ENCODE assay signal across 16 mouse cellular contexts in genomic region chr17:17587333-17588047, GRCm38 (mm10). TPM values are rescaled to one million over a fixed set of nuclear protein-coding genes. Genes with fewer than 3 reads are reported as not detected.
A peak's percentile ranks its signal among the peaks of the same experiment; 100 is the strongest.
DNase-seq lines count a peak whose midpoint lies in the region; TF ChIP-seq lines count a peak whose summit lies in the region.
"Had no signal": no experiment of that assay in that cellular context is flagged by ENCODE, and none has a peak within 500 bp of the region (broad histone marks: within the 10 kb centered on the region; RNA-seq: fewer than 3 reads in every experiment).

No protein-coding gene starts in this region.

- peaks cover 6% of the 10 kb centered on the region for H3K4me1 ChIP-seq in lung, adult 2 months (ENCODE audit: control insufficient read depth, insufficient read depth, low read length)
- H3K4me1 ChIP-seq: embryonic facial prominence, embryonic 15.5 days; midbrain, embryonic 10.5 days; neural tube, embryonic 12.5 days had no signal

- H3K27ac ChIP-seq in gastrocnemius, adult 2 months: peak overlapping the region; percentile 35; the same call in 1 of the 2 replicates
- peak overlapping the region; percentile 70 for H3K27ac ChIP-seq in macrophage
- H3K27ac ChIP-seq: embryonic facial prominence, embryonic 15.5 days; midbrain, embryonic 10.5 days; neural tube, embryonic 12.5 days; stomach, postnatal 0 days had no signal

- DNase-seq in gastrocnemius, adult 2 months: no peak
- no peak for DNase-seq in gastrocnemius, postnatal 36 days
- peak; percentile 34 for DNase-seq in lung, postnatal 25 days (ENCODE audit: low spot score)
- no peak for DNase-seq in lung, adult 2 months
- no peak for DNase-seq in cerebellum, adult 18-20 months
- DNase-seq in cerebellum, adult 11-12 months: no peak
- no peak for DNase-seq in right cerebral cortex, postnatal 25 days
- DNase-seq: adrenal gland, postnatal 10 days; cerebellum, adult 9-11 months; heart, adult 18-20 months; kidney, postnatal 36 days had no signal

- 57% methylated on average over 7 of the region's 7 CpGs for WGBS in lung, adult 2 months
- WGBS in macrophage (ENCODE audit: missing documents): 0% methylated on average over 7 of the region's 7 CpGs

- no peak overlapping the region for H3K4me3 ChIP-seq in gastrocnemius, adult 2 months
- no peak overlapping the region for H3K4me3 ChIP-seq in lung, adult 2 months (replicated peaks; ENCODE audit: extremely low read depth, low read depth, low read length)
- H3K4me3 ChIP-seq in macrophage (ENCODE audit: inconsistent target): no peak overlapping the region
- H3K4me3 ChIP-seq: embryonic facial prominence, embryonic 15.5 days; midbrain, embryonic 10.5 days; neural tube, embryonic 12.5 days had no signal

- peaks cover 84% of the 10 kb centered on the region for H3K79me2 ChIP-seq in macrophage (ENCODE audit: inconsistent target)

- no peaks in the 10 kb centered on the region for H3K36me3 ChIP-seq in macrophage (ENCODE audit: inconsistent target)
- H3K36me3 ChIP-seq: embryonic facial prominence, embryonic 15.5 days; neural tube, embryonic 12.5 days had no signal

- TF ChIP-seq CTCF in gastrocnemius, adult 2 months (IDR thresholded peaks at IDR 0.05): no peak
- no peak for TF ChIP-seq CTCF in lung, adult 2 months (IDR thresholded peaks at IDR 0.05; ENCODE audit: insufficient read depth, low read length)

- intact Hi-C loops in gastrocnemius, adult 2 months (cut with DNase I): loop anchor here (5.0 kb wide), 1 partner anchor 35 kb away; no protein-coding TSS in a partner anchor
- intact Hi-C loops in gastrocnemius, postnatal 36 days (cut with DNase I): no loop called here

- no peak for TF ChIP-seq POLR2A in lung, adult 2 months (IDR thresholded peaks at IDR 0.05; ENCODE audit: borderline replicate concordance, extremely low read depth, low read depth, low read length)

RNA-seq across cellular contexts. Expression of gene Lnpep, which starts 37.4 kb away (rescaled TPM):
- total RNA-seq in gastrocnemius, adult 2 months (2021): 10 to 100 TPM; 65.3 to 77.3 TPM
- total RNA-seq in gastrocnemius, postnatal 36 days (2021): 10 to 100 TPM; 54.3 to 80.5 TPM
- 8.0 and 13.5 TPM in 2 replicates for polyA plus RNA-seq in lung, adult 2 months (2012; rRNA removed)
- total RNA-seq in macrophage (2018; cell fraction: chromatin; rRNA removed): 100 to 1,000 TPM in 25 of 26 experiments, 10 to 100 TPM in 1; 97.5 to 343 (median 222) TPM
- total RNA-seq in macrophage (2018; cell fraction: cytosol; rRNA removed): 100 to 1,000 TPM in 6 of 26 experiments, 10 to 100 TPM in 20; 65.1 to 115 (median 80.9) TPM
- total RNA-seq in macrophage (2018; cell fraction: nucleus; rRNA removed): 100 to 1,000 TPM; 117 to 361 (median 218) TPM
- polyA plus RNA-seq in macrophage (2018): 22.3 to 28.6 TPM (median 28.3 TPM) in 3 replicates
